Mouse (Mus musculus) retina, postnatal 1 day (tissue): ENCODE measurements at regions not wholly inside any gene's neighbourhood (a gene's known extent, or its start where the extent isn't known, plus 50 kb on each side); places are given as distances from the start of the nearest gene placed in this dataset.

Source experiments
- DNase-seq: peaks from one replicate; pipeline ENCODE4 v3.0.0-alpha.2; 2012

- DNase-seq, result no peak
Measured at GRCm38 (mm10) chr8:34756916-34757315, 645.4 kb upstream of the Gm10131 start.

- DNase-seq, result no peak
Measured at GRCm38 (mm10) chr8:34756171-34756570, 644.6 kb upstream of the Gm10131 start.

GRCm38 (mm10) chr8:34755480-34755879 lies 643.9 kb upstream of the Gm10131 start:
- no peak for DNase-seq

GRCm38 (mm10) chr8:34753046-34753445 lies 641.5 kb upstream of the Gm10131 start:
- no peak for DNase-seq

- DNase-seq, result no peak
Measured at GRCm38 (mm10) chr8:34748521-34748920, 637.0 kb upstream of the Gm10131 start.

GRCm38 (mm10) chr8:34745706-34746105 lies 634.2 kb upstream of the Gm10131 start:
- no peak for DNase-seq

- DNase-seq, result peak; percentile 49
Measured at GRCm38 (mm10) chr8:34744682-34745081, 633.1 kb upstream of the Gm10131 start.

- no peak for DNase-seq
Measured at GRCm38 (mm10) chr8:34744179-34744578, 632.6 kb upstream of the Gm10131 start.

GRCm38 (mm10) chr8:34743137-34743536 lies 631.6 kb upstream of the Gm10131 start:
- DNase-seq, result peak; percentile 57

- DNase-seq, result no peak
Measured at GRCm38 (mm10) chr8:34740836-34741235, 629.3 kb upstream of the Gm10131 start.

GRCm38 (mm10) chr8:34739836-34740804 lies 628.6 kb upstream of the Gm10131 start:
- no peak for DNase-seq

GRCm38 (mm10) chr8:34736214-34736613 lies 624.7 kb upstream of the Gm10131 start:
- no peak for DNase-seq

GRCm38 (mm10) chr8:34735006-34735405 lies 623.5 kb upstream of the Gm10131 start:
- no peak for DNase-seq

- DNase-seq, result no peak
Measured at GRCm38 (mm10) chr8:34732808-34733207, 621.3 kb upstream of the Gm10131 start.

- DNase-seq, result no peak
Measured at GRCm38 (mm10) chr8:34732362-34732761, 620.8 kb upstream of the Gm10131 start.

GRCm38 (mm10) chr8:34731096-34731999 lies 619.8 kb upstream of the Gm10131 start:
- peak; percentile 35 for DNase-seq

- no peak for DNase-seq
Measured at GRCm38 (mm10) chr8:34729585-34729984, 618.0 kb upstream of the Gm10131 start.

GRCm38 (mm10) chr8:34727699-34728098 lies 616.2 kb upstream of the Gm10131 start:
- DNase-seq, result no peak

GRCm38 (mm10) chr8:34726145-34726767 lies 614.7 kb upstream of the Gm10131 start:
- DNase-seq, result no peak

- no peak for DNase-seq
Measured at GRCm38 (mm10) chr8:34725546-34725945, 614.0 kb upstream of the Gm10131 start.

- DNase-seq, result no peak
Measured at GRCm38 (mm10) chr8:34709911-34710733, 598.6 kb upstream of the Gm10131 start.

GRCm38 (mm10) chr8:34709316-34709715 lies 597.8 kb upstream of the Gm10131 start:
- no peak for DNase-seq
